Mouse (Mus musculus) liver, embryonic 11.5 days (tissue): ENCODE results near the gene Ryr2. TPM values are rescaled to one million over a fixed set of nuclear protein-coding genes. Genes with fewer than 3 reads are reported as not detected.

ENCODE experiments used
- ATAC-seq: fragments of 200-750 bp; cut with Nextera tagmentation; replicated peaks from 2 replicates; pipeline ENCODE4 v1.8.0; 2017; ENCODE audit warnings: moderate number of reproducible peaks, mild to moderate bottlenecking, moderate TSS enrichment, moderate library complexity; ENCODE audit not compliant: low FRiP score
- DNase-seq: peaks from one replicate; pipeline ENCODE4 v3.0.0-alpha.2; 2017; ENCODE audit warnings: low spot score
- H3K27ac ChIP-seq: fragments of 300-500 bp; sonication (generic); 2 replicates; pipeline ENCODE4 v1.5.1; 2014; ENCODE audit warnings: mild to moderate bottlenecking, low read depth, low read length, control low read depth
- H3K27me3 ChIP-seq: fragments of 300-500 bp; sonication (generic); replicated peaks from 2 replicates; pipeline ENCODE4 v1.6.1; 2014; ENCODE audit warnings: low read length, mixed read lengths; ENCODE audit not compliant: control insufficient read depth, insufficient read depth
- H3K36me3 ChIP-seq: fragments of 300-500 bp; sonication (generic); 2 replicates; pipeline ENCODE4 v1.6.1; 2014; ENCODE audit warnings: mild to moderate bottlenecking, low read length, moderate library complexity, mixed read lengths; ENCODE audit not compliant: control insufficient read depth, insufficient read depth
- H3K4me1 ChIP-seq: fragments of 300-500 bp; sonication (generic); replicated peaks from 2 replicates; pipeline ENCODE4 v1.6.1; 2014; ENCODE audit warnings: low read length, mixed read lengths; ENCODE audit not compliant: control insufficient read depth, insufficient read depth
- H3K4me2 ChIP-seq: fragments of 300-500 bp; sonication (generic); 2 replicates; pipeline ENCODE4 v1.6.1; 2014; ENCODE audit warnings: mild to moderate bottlenecking, control low read depth, moderate library complexity
- H3K4me3 ChIP-seq: fragments of 300-500 bp; sonication (generic); 2 replicates; pipeline ENCODE4 v1.5.1; 2014; ENCODE audit warnings: low read depth, low read length, control low read depth
- H3K9ac ChIP-seq: fragments of 300-500 bp; sonication (generic); 2 replicates; pipeline ENCODE4 v1.6.1; 2014; ENCODE audit warnings: low read depth, low read length, control low read depth
- H3K9me3 ChIP-seq: fragments of 300-500 bp; sonication (generic); 2 replicates; pipeline ENCODE4 v1.6.1; 2016; ENCODE audit warnings: low read length, inconsistent platforms, mixed read lengths; ENCODE audit not compliant: control insufficient read depth
- WGBS: fragments of 180-500 bp; shearing (Covaris S2); extraction: QIAGEN DNeasy Blood & Tissue Kit; methylation state at CpG from one replicate; pipeline ENCODE4 v1.1.7; 2014; 5-methylcytosine and 5-hydroxymethylcytosine counted together
- polyA plus RNA-seq: library from polyadenylated mRNA; unstranded; fragments of >200 nt; fragmentation: Nextera tagmentation; extraction: Ambion mirVana; gene quantifications from 2 replicates; pipeline ENCODE4 v1.2.1, GENCODE M21; 2014

Ryr2 gene
- polyA plus RNA-seq, 1 experiment from 2014 or later: 0.88 TPM

- H3K9ac ChIP-seq: no peak overlapping the region
- H3K9me3 ChIP-seq: no peaks in the 10 kb centered on the region
- ATAC-seq: no peak
- no peak overlapping the region for H3K27ac ChIP-seq
- no peak for DNase-seq
- no peak overlapping the region for H3K4me2 ChIP-seq
- no peaks in the 10 kb centered on the region for H3K36me3 ChIP-seq
- H3K27me3 ChIP-seq: no peaks in the 10 kb centered on the region
- H3K4me1 ChIP-seq: no peaks in the 10 kb centered on the region
- no peak overlapping the region for H3K4me3 ChIP-seq
Measured at GRCm38 (mm10) chr13:11933334-11933733, 173.4 kb downstream of the Ryr2 start.

DNA sequence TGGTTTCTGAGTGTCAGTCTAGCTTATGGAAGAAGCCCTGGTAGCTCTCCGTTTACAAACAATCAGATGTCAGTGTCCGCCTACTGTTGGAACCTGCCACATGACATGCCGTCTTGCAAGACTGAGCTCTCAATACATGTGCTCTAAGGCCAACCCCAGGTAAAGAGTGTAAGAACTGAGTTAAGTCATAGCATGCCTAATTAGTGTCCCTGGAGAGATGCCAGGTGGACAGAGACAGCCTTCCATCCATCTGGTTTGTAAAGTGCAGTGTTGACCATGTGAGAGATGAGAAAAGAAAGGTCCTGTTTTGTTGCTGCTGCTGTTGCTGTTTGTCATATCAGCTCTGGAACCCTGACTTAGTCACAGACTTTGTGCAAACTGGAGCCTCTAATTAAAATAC, 178.0 kb downstream of the Ryr2 start:
- Histone ChIP-seq H3K4me3 (no peak overlapping the region), H3K9me3 (no peaks in the 10 kb centered on the region), H3K27ac (no peak overlapping the region), H3K27me3 (no peaks in the 10 kb centered on the region), H3K4me1 (no peaks in the 10 kb centered on the region), H3K9ac (no peak overlapping the region), H3K4me2 (no peak overlapping the region), H3K36me3 (no peaks in the 10 kb centered on the region)
- WGBS: 86% methylated on average over 3 of the region's 3 CpGs
- no peak for DNase-seq
- no peak for ATAC-seq

GRCm38 (mm10) chr13:11927727-11928126, 179.0 kb downstream of the Ryr2 start:
- H3K27ac ChIP-seq: no peak overlapping the region
- ATAC-seq (no peak), DNase-seq (no peak)
- H3K4me2 ChIP-seq: no peak overlapping the region
- H3K27me3 ChIP-seq: no peaks in the 10 kb centered on the region
- H3K9ac ChIP-seq: no peak overlapping the region
- H3K4me3 ChIP-seq: no peak overlapping the region
- no peaks in the 10 kb centered on the region for H3K36me3 ChIP-seq
- WGBS: 77% methylated on average over 4 of the region's 4 CpGs
- no peaks in the 10 kb centered on the region for H3K9me3 ChIP-seq
- H3K4me1 ChIP-seq: no peaks in the 10 kb centered on the region

GRCm38 (mm10) chr13:11926720-11927500, 179.8 kb downstream of the Ryr2 start:
- Histone ChIP-seq H3K9me3 (no peaks in the 10 kb centered on the region), H3K27me3 (no peaks in the 10 kb centered on the region), H3K9ac (no peak overlapping the region), H3K4me1 (no peaks in the 10 kb centered on the region), H3K36me3 (no peaks in the 10 kb centered on the region), H3K27ac (no peak overlapping the region), H3K4me2 (no peak overlapping the region), H3K4me3 (no peak overlapping the region)
- ATAC-seq: no peak
- WGBS: 71% methylated on average over 11 of the region's 11 CpGs
- DNase-seq: no peak

DNA sequence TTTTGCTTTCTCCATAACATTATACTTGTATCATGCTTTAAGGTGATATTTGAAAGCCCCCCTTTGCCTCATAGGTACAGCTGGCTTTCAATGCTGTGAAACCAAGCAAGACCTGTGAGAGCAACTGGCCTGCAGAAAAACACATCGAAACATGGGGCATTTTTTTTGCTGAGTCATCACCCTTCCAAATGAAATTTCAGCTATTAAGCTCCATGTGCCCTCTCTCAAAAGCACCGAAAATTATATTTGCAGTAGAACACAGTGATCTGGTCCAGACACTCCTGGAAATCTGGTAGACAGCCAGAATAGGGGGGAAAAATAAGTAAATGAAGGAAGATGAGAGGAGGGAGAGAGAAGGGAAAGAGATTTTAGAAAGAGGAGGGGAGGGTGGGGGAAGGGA, 180.5 kb downstream of the Ryr2 start:
- H3K36me3 ChIP-seq: no peaks in the 10 kb centered on the region
- no peak for ATAC-seq
- DNase-seq: no peak
- no peak overlapping the region for H3K9ac ChIP-seq
- WGBS: 86% methylated on average over 2 of the region's 2 CpGs
- H3K4me1 ChIP-seq: no peaks in the 10 kb centered on the region
- no peak overlapping the region for H3K4me3 ChIP-seq
- no peak overlapping the region for H3K27ac ChIP-seq
- H3K4me2 ChIP-seq: no peak overlapping the region
- no peaks in the 10 kb centered on the region for H3K9me3 ChIP-seq
- no peaks in the 10 kb centered on the region for H3K27me3 ChIP-seq

DNA sequence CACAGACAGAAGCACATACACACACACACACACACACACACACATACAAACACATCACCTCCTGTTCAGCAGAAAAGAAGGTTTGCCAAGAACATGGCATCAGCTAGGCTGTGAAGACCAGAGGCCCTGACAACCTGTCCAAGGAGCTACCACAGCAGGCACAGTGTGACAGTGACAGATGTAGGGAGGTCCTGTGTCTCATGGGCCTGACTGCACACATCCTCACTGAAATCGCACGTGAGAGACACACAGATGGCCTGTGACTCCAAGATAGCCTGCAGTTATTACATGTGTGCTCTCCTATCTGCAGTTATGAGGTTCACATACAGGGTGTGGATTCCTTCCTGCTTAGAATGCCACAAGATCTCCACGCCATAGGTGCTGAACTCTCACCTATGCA, 182.0 kb downstream of the Ryr2 start:
- no peaks in the 10 kb centered on the region for H3K9me3 ChIP-seq
- H3K4me1 ChIP-seq: no peaks in the 10 kb centered on the region
- ATAC-seq (peak; percentile 91), DNase-seq (no peak)
- 61% methylated on average over 3 of the region's 3 CpGs for WGBS
- H3K9ac ChIP-seq: no peak overlapping the region
- no peak overlapping the region for H3K27ac ChIP-seq
- H3K36me3 ChIP-seq: no peaks in the 10 kb centered on the region
- H3K27me3 ChIP-seq: no peaks in the 10 kb centered on the region
- H3K4me2 ChIP-seq: no peak overlapping the region
- no peak overlapping the region for H3K4me3 ChIP-seq

- H3K9ac ChIP-seq: no peak overlapping the region
- H3K4me3 ChIP-seq: no peak overlapping the region
- H3K4me1 ChIP-seq: no peaks in the 10 kb centered on the region
- H3K4me2 ChIP-seq: no peak overlapping the region
- H3K27ac ChIP-seq: no peak overlapping the region
- WGBS: 79% methylated on average over 1 of the region's 1 CpGs
- no peaks in the 10 kb centered on the region for H3K36me3 ChIP-seq
- DNase-seq (no peak), ATAC-seq (no peak)
- no peaks in the 10 kb centered on the region for H3K9me3 ChIP-seq
- H3K27me3 ChIP-seq: no peaks in the 10 kb centered on the region
Measured at GRCm38 (mm10) chr13:11920495-11920894, 186.2 kb downstream of the Ryr2 start.

DNA sequence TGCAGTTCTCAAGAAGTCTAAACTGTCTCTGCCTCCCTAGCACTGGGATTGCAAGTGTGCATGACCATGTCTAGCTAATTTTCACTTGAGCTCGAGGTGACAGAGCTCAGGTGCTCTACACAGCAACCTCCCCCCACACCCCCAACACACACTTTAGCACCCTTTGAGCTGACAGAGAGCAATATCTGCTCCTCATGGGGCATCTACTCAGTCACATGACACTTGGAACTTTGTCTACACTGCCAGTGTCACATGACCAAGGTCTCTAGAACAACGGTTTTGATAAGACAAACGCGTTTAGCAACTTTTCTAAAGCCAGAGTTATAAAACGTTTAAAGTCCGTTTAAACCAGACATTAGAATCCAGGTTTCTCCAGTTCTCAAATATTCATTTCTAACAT, 187.3 kb downstream of the Ryr2 start:
- DNase-seq (no peak), ATAC-seq (no peak)
- Histone ChIP-seq H3K9me3 (no peaks in the 10 kb centered on the region), H3K36me3 (no peaks in the 10 kb centered on the region), H3K4me2 (no peak overlapping the region), H3K4me1 (no peaks in the 10 kb centered on the region), H3K9ac (no peak overlapping the region), H3K4me3 (no peak overlapping the region), H3K27me3 (no peaks in the 10 kb centered on the region), H3K27ac (no peak overlapping the region)
- 85% methylated on average over 6 of the region's 6 CpGs for WGBS

DNA sequence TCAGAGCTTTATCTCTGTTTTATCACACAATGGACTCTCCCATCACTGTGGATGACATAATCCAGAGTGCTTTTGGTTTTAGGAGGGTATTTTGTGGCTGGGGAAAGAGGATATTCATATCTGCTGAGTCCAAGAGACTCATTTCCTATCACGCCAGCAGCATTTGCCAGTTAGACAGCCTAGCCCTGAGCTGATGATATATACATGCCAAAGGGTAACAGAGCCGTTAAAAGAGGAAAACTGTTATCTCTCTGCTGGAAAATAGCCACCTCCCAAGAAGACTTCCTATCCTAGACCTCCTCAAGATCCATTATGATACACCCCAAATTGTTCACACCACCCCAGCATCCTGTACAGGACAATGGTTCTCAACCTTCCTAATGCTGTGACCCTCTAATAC, 191.1 kb downstream of the Ryr2 start:
- no peaks in the 10 kb centered on the region for H3K27me3 ChIP-seq
- no peaks in the 10 kb centered on the region for H3K9me3 ChIP-seq
- H3K9ac ChIP-seq: no peak overlapping the region
- H3K27ac ChIP-seq: no peak overlapping the region
- DNase-seq: no peak
- 30% methylated on average over 2 of the region's 2 CpGs for WGBS
- no peak for ATAC-seq
- H3K36me3 ChIP-seq: no peaks in the 10 kb centered on the region
- H3K4me2 ChIP-seq: no peak overlapping the region
- no peaks in the 10 kb centered on the region for H3K4me1 ChIP-seq
- H3K4me3 ChIP-seq: no peak overlapping the region
